Mouse (Mus musculus) hindbrain, embryonic 14.5 days (tissue): ENCODE measurements around the gene S100z. TPM values are rescaled to one million over a fixed set of nuclear protein-coding genes. Genes with fewer than 3 reads are reported as not detected.

Experiments
- ATAC-seq: fragments of 200-750 bp; cut with Nextera tagmentation; 2 replicates; pipeline ENCODE4 v1.8.0; 2017; ENCODE audit warnings: moderate number of reproducible peaks, mild to moderate bottlenecking, moderate TSS enrichment, moderate library complexity; ENCODE audit not compliant: low FRiP score
- DNase-seq: peaks from one replicate; pipeline ENCODE4 v3.0.0-alpha.2; 2015; ENCODE audit warnings: low spot score
- H3K27ac ChIP-seq: fragments of 300-500 bp; sonication (generic); 2 replicates; pipeline ENCODE4 v1.5.1; 2014; ENCODE audit warnings: mild to moderate bottlenecking, moderate library complexity
- H3K27me3 ChIP-seq: fragments of 300-500 bp; sonication (generic); 2 replicates; pipeline ENCODE4 v1.6.1; 2014; ENCODE audit warnings: mild to moderate bottlenecking, low read length, mixed read lengths; ENCODE audit not compliant: control insufficient read depth, insufficient read depth
- H3K36me3 ChIP-seq: fragments of 300-500 bp; sonication (generic); replicated peaks from 2 replicates; pipeline ENCODE4 v1.6.1; 2014; ENCODE audit not compliant: control insufficient read depth, insufficient read depth
- H3K4me1 ChIP-seq: fragments of 300-500 bp; sonication (generic); replicated peaks from 2 replicates; pipeline ENCODE4 v1.6.1; 2014; ENCODE audit warnings: antibody characterized with exemption, low read length, mixed read lengths; ENCODE audit not compliant: control insufficient read depth, insufficient read depth
- H3K4me2 ChIP-seq: fragments of 300-500 bp; sonication (generic); replicated peaks from 2 replicates; pipeline ENCODE4 v1.6.1; 2014; ENCODE audit warnings: mild to moderate bottlenecking, moderate library complexity
- H3K4me3 ChIP-seq: fragments of 300-500 bp; sonication (generic); replicated peaks from 2 replicates; pipeline ENCODE4 v1.5.1; 2014; ENCODE audit warnings: mild to moderate bottlenecking, low read length
- H3K9ac ChIP-seq: fragments of 300-500 bp; sonication (generic); 2 replicates; pipeline ENCODE4 v1.6.1; 2014
- H3K9me3 ChIP-seq: fragments of 300-500 bp; sonication (generic); 2 replicates; pipeline ENCODE4 v1.6.1; 2016; ENCODE audit warnings: low read length; ENCODE audit not compliant: control insufficient read depth
- WGBS: fragments of 180-500 bp; shearing (Covaris S2); extraction: QIAGEN DNeasy Blood & Tissue Kit; methylation state at CpG from one replicate; pipeline ENCODE4 v1.1.7; 2014; 5-methylcytosine and 5-hydroxymethylcytosine counted together
- polyA plus RNA-seq: library from polyadenylated mRNA; unstranded; fragments of >200 nt; fragmentation: Nextera tagmentation; extraction: Ambion mirVana; gene quantifications from 2 replicates; pipeline ENCODE4 v1.2.1, GENCODE M21; 2014

S100z gene
- polyA plus RNA-seq, 1 experiment from 2014 or later = not detected

DNA sequence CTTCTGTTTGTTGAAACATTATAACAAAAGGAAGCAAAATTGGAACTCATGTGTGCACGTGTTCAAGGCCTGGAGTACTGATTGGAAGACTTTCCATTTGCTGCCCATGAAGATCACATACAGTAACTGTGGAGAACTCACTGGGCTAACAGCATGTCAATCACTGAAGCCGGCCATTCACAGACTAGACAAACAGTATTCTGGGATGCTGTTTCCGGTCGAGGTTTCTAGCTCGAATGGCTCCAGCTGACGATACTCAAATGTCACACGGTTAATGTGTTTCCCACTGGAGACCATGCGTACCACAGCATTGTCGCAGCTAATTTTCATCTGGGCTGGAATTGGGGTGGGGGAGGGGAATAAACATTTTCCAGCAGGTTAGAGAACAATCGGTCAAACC is 46.8 kb downstream of the S100z start:
- WGBS = 70% methylated on average over 10 of the region's 10 CpGs
- no peak for DNase-seq
- Histone ChIP-seq H3K9ac (no peak overlapping the region), H3K4me3 (no peak overlapping the region), H3K27ac (no peak overlapping the region), H3K27me3 (no peaks in the 10 kb centered on the region; the same call in 1 of the 2 replicates), H3K4me2 (no peak overlapping the region), H3K9me3 (no peaks in the 10 kb centered on the region), H3K36me3 (no peaks in the 10 kb centered on the region), H3K4me1 (no peaks in the 10 kb centered on the region)
- ATAC-seq = no peak

DNA sequence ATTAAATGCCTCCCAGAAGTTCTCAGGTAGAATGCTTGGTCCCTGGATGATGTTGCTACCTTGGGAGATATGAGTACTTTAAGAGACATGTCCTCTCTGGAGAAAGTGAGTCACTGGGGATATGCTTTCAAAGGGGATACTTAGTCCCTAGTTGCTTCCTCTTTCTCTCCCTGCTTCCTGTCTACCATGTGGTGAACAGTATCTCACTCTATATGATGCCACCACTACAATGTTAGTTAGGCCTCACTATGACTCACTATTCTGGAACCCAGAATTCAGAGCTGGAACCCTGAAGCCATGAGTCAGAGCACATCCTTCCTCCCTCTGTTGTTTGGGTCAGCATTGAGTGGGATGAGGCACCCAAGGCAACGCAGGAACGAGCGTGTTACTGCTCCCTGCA is 51.0 kb downstream of the S100z start:
- Histone ChIP-seq H3K9me3 (no peaks in the 10 kb centered on the region), H3K4me2 (no peak overlapping the region), H3K4me3 (no peak overlapping the region), H3K9ac (no peak overlapping the region), H3K27me3 (no peaks in the 10 kb centered on the region), H3K36me3 (no peaks in the 10 kb centered on the region), H3K4me1 (no peaks in the 10 kb centered on the region), H3K27ac (no peak overlapping the region)
- ATAC-seq (no peak), DNase-seq (no peak)
- WGBS = 82% methylated on average over 3 of the region's 3 CpGs

Other genes starting within 250 kb of the S100z start
- gene Pde8b, start 228.4 kb downstream of the S100z start, polyA plus RNA-seq = 8.0 and 12.2 TPM in 2 replicates
- 31.9 and 37.5 TPM in 2 replicates for gene Zbed3, start 155.1 kb downstream of the S100z start, polyA plus RNA-seq
- 34.6 and 41.7 TPM in 2 replicates for gene Aggf1, start 103.4 kb downstream of the S100z start, polyA plus RNA-seq
- gene Crhbp, start 33.8 kb downstream of the S100z start, polyA plus RNA-seq = 10.4 and 11.7 TPM in 2 replicates
- gene F2rl1, start 46.5 kb upstream of the S100z start, polyA plus RNA-seq = not detected in 2 replicates
- gene F2r, start 139.8 kb upstream of the S100z start, polyA plus RNA-seq = 69.4 and 70.2 TPM in 2 replicates
- gene F2rl2, start 218.1 kb upstream of the S100z start, polyA plus RNA-seq = 0.88 and 1.2 TPM in 2 replicates